Mouse (Mus musculus): Measurements from ENCODE around the gene Rabep1. TPM values are rescaled to one million over a fixed set of nuclear protein-coding genes. Genes with fewer than 3 reads are reported as not detected.

Rabep1 gene
- polyA plus RNA-seq (2012; rRNA removed): 24.1 and 24.6 TPM in 2 replicates

GRCm38 (mm10) chr11:70844559-70845456, at the start of gene Rabep1:
TSS of gene Rabep1 (plus strand) at chr11:70844778.

GRCm38 (mm10) chr11:70812365-70812764, 32.2 kb upstream of the Rabep1 start, which contains the start of gene Scimp:
TSS of gene Scimp (minus strand) at chr11:70812586.

GRCm38 (mm10) chr11:70969821-70970559, 125.4 kb downstream of the Rabep1 start, which contains the start of the genes Nup88 and Rpain:
TSS of gene Nup88 (minus strand) at chr11:70969973.
TSS of gene Rpain (plus strand) at chr11:70970213.

GRCm38 (mm10) chr11:70982557-70983228, 138.1 kb downstream of the Rabep1 start, which contains the start of gene C1qbp:
TSS of gene C1qbp (minus strand) at chr11:70983026.

Other genes starting within 250 kb of the Rabep1 start
- gene 4930544D05Rik, start 228.9 kb upstream of the Rabep1 start, polyA plus RNA-seq (2012; rRNA removed): not detected in 2 replicates
- 0.14 and 0.19 TPM in 2 replicates for gene Chrne, start 225.6 kb upstream of the Rabep1 start, polyA plus RNA-seq (2012; rRNA removed)
- gene Gp1ba, start 205.7 kb upstream of the Rabep1 start, polyA plus RNA-seq (2012; rRNA removed): 0.18 and 0.19 TPM in 2 replicates
- 103 and 104 TPM in 2 replicates for gene Rnf167, start 197.5 kb upstream of the Rabep1 start, polyA plus RNA-seq (2012; rRNA removed)
- 125 and 126 TPM in 2 replicates for gene Slc25a11, start 197.3 kb upstream of the Rabep1 start, polyA plus RNA-seq (2012; rRNA removed)
- 401 and 499 TPM in 2 replicates for gene Pfn1, start 190.1 kb upstream of the Rabep1 start, polyA plus RNA-seq (2012; rRNA removed)
- gene Eno3, start 187.6 kb upstream of the Rabep1 start, polyA plus RNA-seq (2012; rRNA removed): 31.2 and 39.5 TPM in 2 replicates
- 75.6 and 96.1 TPM in 2 replicates for gene Spag7, start 175.4 kb upstream of the Rabep1 start, polyA plus RNA-seq (2012; rRNA removed)
- gene Camta2, start 156.7 kb upstream of the Rabep1 start, polyA plus RNA-seq (2012; rRNA removed): 19.0 and 22.5 TPM in 2 replicates
- 0.65 and 0.72 TPM in 2 replicates for gene Inca1, start 144.6 kb upstream of the Rabep1 start, polyA plus RNA-seq (2012; rRNA removed)
- gene Kif1c, start 144.2 kb upstream of the Rabep1 start, polyA plus RNA-seq (2012; rRNA removed): 19.6 and 25.0 TPM in 2 replicates
- gene Zfp3, start 80.6 kb upstream of the Rabep1 start, polyA plus RNA-seq (2012; rRNA removed): 7.2 and 7.3 TPM in 2 replicates
- gene Scimp, start 32.2 kb upstream of the Rabep1 start, polyA plus RNA-seq (2012; rRNA removed): 0.38 and 0.48 TPM in 2 replicates
- 126 and 140 TPM in 2 replicates for gene Nup88, start 125.2 kb downstream of the Rabep1 start, polyA plus RNA-seq (2012; rRNA removed)
- gene Rpain, start 125.4 kb downstream of the Rabep1 start, polyA plus RNA-seq (2012; rRNA removed): 72.1 and 78.0 TPM in 2 replicates
- gene C1qbp, start 138.2 kb downstream of the Rabep1 start, polyA plus RNA-seq (2012; rRNA removed): 130 and 138 TPM in 2 replicates
- 25.6 and 26.6 TPM in 2 replicates for gene Dhx33, start 159.7 kb downstream of the Rabep1 start, polyA plus RNA-seq (2012; rRNA removed)
- gene Mis12, start 174.8 kb downstream of the Rabep1 start, polyA plus RNA-seq (2012; rRNA removed): 24.5 and 25.0 TPM in 2 replicates
- gene Derl2, start 175.1 kb downstream of the Rabep1 start, polyA plus RNA-seq (2012; rRNA removed): 23.7 and 23.9 TPM in 2 replicates
- gene 6330403K07Rik, start 188.7 kb downstream of the Rabep1 start, polyA plus RNA-seq (2012; rRNA removed): 405 and 446 TPM in 2 replicates

Measured in central nervous system, embryonic 14 days (tissue).